Mouse (Mus musculus): ENCODE measurements at regions not wholly inside any gene's neighbourhood (a gene's known extent, or its start where the extent isn't known, plus 50 kb on each side); places are given as distances from the start of the nearest gene placed in this dataset.

- no peak for TF ChIP-seq POLR2A (IDR thresholded peaks at IDR 0.05; ENCODE audit: borderline replicate concordance, extremely low read depth, insufficient read depth, insufficient read length, poor library complexity, severe bottlenecking)
- no peak for TF ChIP-seq CTCF (IDR thresholded peaks at IDR 0.05; ENCODE audit: borderline replicate concordance, extremely low read depth, insufficient read depth, insufficient read length)
Observed at GRCm38 (mm10) chr4:127810899-127811510, 159.7 kb downstream of the CK137956 start.
